9 mouse cellular contexts compared by ENCODE assay signal in the genomic region with DNA sequence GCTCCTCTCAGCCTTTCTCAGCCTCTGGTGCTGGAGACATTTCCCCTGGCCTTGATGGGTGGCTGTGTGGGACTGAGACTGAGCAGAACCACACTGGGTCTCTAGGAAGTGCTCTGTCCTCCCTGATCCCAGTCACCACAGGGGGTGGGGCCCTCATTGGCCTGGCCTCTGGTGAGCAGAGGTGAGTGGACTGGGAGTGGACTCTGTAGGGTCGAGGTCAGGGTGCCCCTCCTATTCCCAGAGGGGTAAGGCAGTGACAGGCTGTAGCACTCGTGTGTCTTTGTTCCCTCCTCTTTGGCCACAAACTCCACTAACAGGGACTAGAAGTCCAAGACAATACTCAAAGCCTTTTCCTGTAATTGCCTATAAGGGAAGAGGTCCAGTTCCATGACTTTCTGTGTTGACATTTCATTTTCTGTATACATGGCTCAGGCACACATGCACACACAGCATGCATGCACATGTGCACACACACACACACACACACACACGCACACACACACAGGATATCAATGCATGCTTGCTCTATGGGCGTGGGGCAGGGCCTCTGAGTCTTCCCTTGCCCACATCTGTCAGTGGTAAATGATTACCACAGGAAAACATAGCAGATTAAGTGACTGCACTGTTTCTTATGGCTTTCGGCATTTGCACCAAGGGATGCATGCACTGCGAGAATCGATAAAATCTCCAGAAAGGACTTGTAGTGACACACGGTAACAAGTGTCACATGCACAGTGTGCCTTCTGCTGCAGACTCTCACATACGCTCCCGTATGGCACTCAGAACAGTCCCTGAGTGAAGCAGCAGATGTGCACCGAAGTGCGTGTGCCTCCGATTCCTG.
DNase-seq lines count a peak whose midpoint lies in the region; ATAC-seq and TF ChIP-seq lines count a peak whose summit lies in the region.
"Had no signal": no experiment of that assay in that cellular context is flagged by ENCODE, and none has a peak within 500 bp of the region (broad histone marks: within the 10 kb centered on the region; RNA-seq: fewer than 3 reads in every experiment).

No protein-coding gene starts in this region.

- no peak for TF ChIP-seq EP300 in lung, postnatal 0 days (IDR thresholded peaks at IDR 0.05)

- H3K27me3 ChIP-seq in forebrain, embryonic 16.5 days (replicated peaks; ENCODE audit: control insufficient read depth, insufficient read depth, low read length): no peaks in the 10 kb centered on the region
- no peaks in the 10 kb centered on the region for H3K27me3 ChIP-seq in intestine, embryonic 15.5 days (replicated peaks)
- H3K27me3 ChIP-seq in lung, postnatal 0 days (replicated peaks; ENCODE audit: insufficient read depth, low read length): no peaks in the 10 kb centered on the region
- H3K27me3 ChIP-seq: embryonic facial prominence, embryonic 15.5 days had no signal

- H3K4me3 ChIP-seq in forebrain, embryonic 16.5 days (replicated peaks; ENCODE audit: low read length): no peak overlapping the region
- no peak overlapping the region for H3K4me3 ChIP-seq in intestine, embryonic 15.5 days (replicated peaks)
- no peak overlapping the region for H3K4me3 ChIP-seq in lung, postnatal 0 days (ENCODE audit: low read depth, low read length)
- H3K4me3 ChIP-seq: embryonic facial prominence, embryonic 15.5 days had no signal

- no peak overlapping the region for H3K9ac ChIP-seq in forebrain, embryonic 16.5 days (replicated peaks; ENCODE audit: low read depth, low read length)
- H3K9ac ChIP-seq in intestine, embryonic 15.5 days: no peak overlapping the region
- no peak overlapping the region for H3K9ac ChIP-seq in lung, postnatal 0 days (replicated peaks; ENCODE audit: low read depth)
- H3K9ac ChIP-seq: embryonic facial prominence, embryonic 15.5 days had no signal

- peak; percentile 31 for ATAC-seq in forebrain, embryonic 16.5 days
- peak; percentile 39; the same call in 1 of the 2 replicates for ATAC-seq in intestine, embryonic 15.5 days
- ATAC-seq in lung, postnatal 0 days: peak; percentile 16; the same call in 1 of the 2 replicates
- ATAC-seq in erythroid progenitor cell, adult 5-6 weeks (replicated peaks; ENCODE audit: low FRiP score, poor library complexity, severe bottlenecking): no peak

- no peaks in the 10 kb centered on the region for H3K9me3 ChIP-seq in forebrain, embryonic 16.5 days (ENCODE audit: control insufficient read depth, low read length)
- H3K9me3 ChIP-seq in intestine, embryonic 15.5 days: no peaks in the 10 kb centered on the region
- no peaks in the 10 kb centered on the region for H3K9me3 ChIP-seq in lung, postnatal 0 days (ENCODE audit: low read length)
- H3K9me3 ChIP-seq: embryonic facial prominence, embryonic 15.5 days had no signal

- H3K4me1 ChIP-seq in forebrain, embryonic 16.5 days (replicated peaks; ENCODE audit: control insufficient read depth, insufficient read depth, low read length): peaks cover 30% of the 10 kb centered on the region
- H3K4me1 ChIP-seq in intestine, embryonic 15.5 days (replicated peaks): peaks cover 20% of the 10 kb centered on the region
- H3K4me1 ChIP-seq in lung, postnatal 0 days (ENCODE audit: insufficient read depth, low read depth, low read length): peaks cover 13% of the 10 kb centered on the region

- no peak overlapping the region for H3K4me2 ChIP-seq in forebrain, embryonic 16.5 days (ENCODE audit: low read length)
- no peak overlapping the region for H3K4me2 ChIP-seq in intestine, embryonic 15.5 days (replicated peaks)
- H3K4me2 ChIP-seq in lung, postnatal 0 days (replicated peaks; ENCODE audit: low read depth, low read length): no peak overlapping the region
- H3K4me2 ChIP-seq: embryonic facial prominence, embryonic 15.5 days had no signal

- H3K27ac ChIP-seq in forebrain, embryonic 16.5 days (ENCODE audit: low read length): peak overlapping the region; percentile 66
- peak overlapping the region; percentile 76 for H3K27ac ChIP-seq in intestine, embryonic 15.5 days
- H3K27ac ChIP-seq in lung, postnatal 0 days (ENCODE audit: low read length): peak overlapping the region; percentile 34

- no peak for TF ChIP-seq CTCF in lung, postnatal 0 days (IDR thresholded peaks at IDR 0.05)

- 63% methylated on average over 13 of the region's 13 CpGs for WGBS in forebrain, embryonic 16.5 days
- WGBS in intestine, embryonic 15.5 days: 56% methylated on average over 13 of the region's 13 CpGs
- 42% methylated on average over 13 of the region's 13 CpGs for WGBS in lung, postnatal 0 days

- H3K36me3 ChIP-seq in forebrain, embryonic 16.5 days (ENCODE audit: control insufficient read depth, insufficient read depth): peaks cover 8% of the 10 kb centered on the region
- peaks cover 5% of the 10 kb centered on the region; the same call in 1 of the 2 replicates for H3K36me3 ChIP-seq in intestine, embryonic 15.5 days
- H3K36me3 ChIP-seq in lung, postnatal 0 days (ENCODE audit: insufficient read depth, low read length): no peaks in the 10 kb centered on the region

- DNase-seq in adrenal gland, postnatal 14 days: peak; percentile 40
- DNase-seq in adrenal gland, postnatal 25 days: no peak
- peak; percentile 13 for DNase-seq in lung, postnatal 0 days (ENCODE audit: low spot score)
- no peak for DNase-seq in frontal cortex, adult 2 months (ENCODE audit: extremely low spot score in 1 of 2, low spot score in 1 of 2)
- no peak for DNase-seq in natural killer cell, adult 2 months (ENCODE audit: low spot score in 2 of 2)

Comparison
In these comparisons a context has a peak if more than half of its experiments do, and no peak if none do; other contexts are left out.
1. DNase-seq: peak in adrenal gland, postnatal 14 days (single experiment) and lung, postnatal 0 days (single experiment); none in adrenal gland, postnatal 25 days (single experiment), frontal cortex, adult 2 months (0 of 2) and natural killer cell, adult 2 months (0 of 2).
2. Peak in every context shown above with its lines, with median percentiles within 50 percentile points of each other: H3K27ac ChIP-seq.